Mouse (Mus musculus) CH12.LX (cell line): ENCODE results near the gene Galnt14. TPM values are rescaled to one million over a fixed set of nuclear protein-coding genes. Genes with fewer than 3 reads are reported as not detected.

Experiments used
- DNase-seq: peaks from one replicate; pipeline ENCODE4 v3.0.0-alpha.2; 2013; ENCODE audit errors: extremely low read depth
- H3K27ac ChIP-seq: 2 replicates; pipeline ENCODE4 v1.5.1; 2012; ENCODE audit warnings: low read depth, mild to moderate bottlenecking, control low read depth, moderate library complexity; ENCODE audit not compliant: insufficient read depth
- H3K27me3 ChIP-seq: replicated peaks from 2 replicates; pipeline ENCODE3; 2012; ENCODE audit warnings: inconsistent platforms
- H3K36me3 ChIP-seq, 2 experiments: replicated peaks in 1 of 2; 2 replicates each; pipeline versions ENCODE3 to v1.6.1; 2012; ENCODE audit warnings: inconsistent platforms in 1 of 2, low read length in 1 of 2, mild to moderate bottlenecking in 1 of 2, mixed read lengths in 1 of 2, moderate library complexity in 1 of 2; ENCODE audit not compliant: control insufficient read depth in 1 of 2, insufficient read depth in 1 of 2
- H3K4me1 ChIP-seq, 2 experiments: 2 replicates each; pipeline ENCODE4 v1.6.1; 2012; ENCODE audit warnings: inconsistent platforms in 1 of 2, moderate library complexity in 1 of 2; ENCODE audit not compliant: insufficient read depth in 2 of 2, control insufficient read depth in 1 of 2
- H3K4me2 ChIP-seq: 2 replicates; pipeline ENCODE4 v1.6.1; 2012; ENCODE audit warnings: low read depth, mild to moderate bottlenecking, control low read depth; ENCODE audit not compliant: poor library complexity, insufficient read depth, severe bottlenecking
- H3K4me3 ChIP-seq, 3 experiments: fragments of 150-350 bp in 1 of 3; sonication (generic) in 1 of 3; replicated peaks in 1 of 3; 2 replicates each; pipeline versions ENCODE3 to v1.5.1; 2011 to 2012; ENCODE audit warnings: low read depth in 2 of 3, low read length in 2 of 3, mild to moderate bottlenecking in 2 of 3, moderate library complexity in 2 of 3, control low read depth in 1 of 3, improper control_type of control experiment in 1 of 3, inconsistent platforms in 1 of 3, mixed read lengths in 1 of 3; ENCODE audit not compliant: poor library complexity in 1 of 3
- H3K79me2 ChIP-seq: replicated peaks from 2 replicates; pipeline ENCODE4 v1.6.1; 2012; ENCODE audit warnings: mild to moderate bottlenecking, moderate library complexity; ENCODE audit not compliant: control insufficient read depth, poor library complexity, insufficient read depth, severe bottlenecking; ENCODE audit errors: extremely low read depth
- H3K9ac ChIP-seq: 2 replicates; pipeline ENCODE4 v1.6.1; 2012; ENCODE audit warnings: low read depth, mild to moderate bottlenecking, control low read depth, moderate library complexity; ENCODE audit not compliant: insufficient read depth
- H3K9me3 ChIP-seq: replicated peaks from 2 replicates; pipeline ENCODE3; 2012; ENCODE audit warnings: low read length, inconsistent platforms, mixed read lengths
- BHLHE40 ChIP-seq: IDR thresholded peaks from 2 replicates; pipeline ENCODE4 v1.6.1; 2011; ENCODE audit warnings: mild to moderate bottlenecking, low read depth, low read length, improper control_type of control experiment
- CHD1 ChIP-seq: IDR thresholded peaks from 2 replicates; pipeline ENCODE4 v1.6.1; 2012; ENCODE audit warnings: low read depth, low read length, improper control_type of control experiment, inconsistent platforms
- CHD2 ChIP-seq: IDR thresholded peaks from 2 replicates; pipeline ENCODE4 v1.6.1; 2011; ENCODE audit warnings: low read length, improper control_type of control experiment
- CTCF ChIP-seq, 2 experiments: IDR thresholded peaks in 1 of 2; conservative IDR thresholded peaks in 1 of 2; 2 replicates each; pipeline ENCODE4 v1.5.1; 2011 to 2012; ENCODE audit warnings: low read depth in 2 of 2, low read length in 2 of 2, improper control_type of control experiment in 1 of 2, inconsistent platforms in 1 of 2, mild to moderate bottlenecking in 1 of 2, moderate library complexity in 1 of 2
- E2F4 ChIP-seq: IDR thresholded peaks from 2 replicates; pipeline ENCODE4 v1.6.1; 2011; ENCODE audit warnings: low read depth, low read length, improper control_type of control experiment; ENCODE audit not compliant: insufficient replicate concordance
- EP300 ChIP-seq: IDR thresholded peaks from 2 replicates; pipeline ENCODE4 v1.6.1; 2011; ENCODE audit warnings: low read length, improper control_type of control experiment
- ETS1 ChIP-seq: conservative IDR thresholded peaks from 2 replicates; pipeline ENCODE4 v1.6.1; 2012; ENCODE audit warnings: low read depth, mild to moderate bottlenecking, inconsistent platforms, low read length, improper control_type of control experiment, moderate library complexity
- HCFC1 ChIP-seq: IDR thresholded peaks from 2 replicates; pipeline ENCODE4 v1.6.1; 2012; ENCODE audit warnings: low read depth, mild to moderate bottlenecking, inconsistent platforms, low read length, improper control_type of control experiment
- JUND ChIP-seq: conservative IDR thresholded peaks from 2 replicates; pipeline ENCODE4 v1.6.1; 2011; ENCODE audit warnings: low read depth, low read length, improper control_type of control experiment
- KAT2A ChIP-seq: IDR thresholded peaks from 2 replicates; pipeline ENCODE4 v1.6.1; 2012; ENCODE audit warnings: low read length, improper control_type of control experiment, inconsistent platforms; ENCODE audit not compliant: insufficient replicate concordance
- MAFK ChIP-seq: IDR thresholded peaks from 2 replicates; pipeline ENCODE4 v1.6.1; 2011; ENCODE audit warnings: low read length, improper control_type of control experiment; ENCODE audit not compliant: insufficient replicate concordance
- MAX ChIP-seq: IDR thresholded peaks from 2 replicates; pipeline ENCODE4 v1.6.1; 2011; ENCODE audit warnings: low read length, improper control_type of control experiment
- MXI1 ChIP-seq: IDR thresholded peaks from 2 replicates; pipeline ENCODE4 v1.6.1; 2011; ENCODE audit warnings: mild to moderate bottlenecking, low read depth, low read length, improper control_type of control experiment
- MYC ChIP-seq: IDR thresholded peaks from 2 replicates; pipeline ENCODE4 v1.6.1; 2011; ENCODE audit warnings: low read depth, mild to moderate bottlenecking, improper control_type of control experiment, low read length
- NELFE ChIP-seq: IDR thresholded peaks from 2 replicates; pipeline ENCODE4 v1.6.1; 2011; ENCODE audit warnings: low read depth, low read length, improper control_type of control experiment
- PAX5 ChIP-seq: IDR thresholded peaks from 2 replicates; pipeline ENCODE4 v1.6.1; 2012; ENCODE audit warnings: low read length, inconsistent platforms, mixed read lengths
- POLR2A ChIP-seq: IDR thresholded peaks from 2 replicates; pipeline ENCODE4 v1.6.1; 2011; ENCODE audit warnings: low read depth, mild to moderate bottlenecking, improper control_type of control experiment, low read length
- POLR2AphosphoS2 ChIP-seq: IDR thresholded peaks from 2 replicates; pipeline ENCODE4 v1.6.1; 2011; ENCODE audit warnings: low read depth, low read length, improper control_type of control experiment
- RAD21 ChIP-seq: IDR thresholded peaks from 2 replicates; pipeline ENCODE4 v1.6.1; 2011; ENCODE audit warnings: low read depth, mild to moderate bottlenecking, low read length, improper control_type of control experiment, moderate library complexity
- SIN3A ChIP-seq: IDR thresholded peaks from 2 replicates; pipeline ENCODE4 v1.6.1; 2012; ENCODE audit warnings: low read length, improper control_type of control experiment, inconsistent platforms
- SMC3 ChIP-seq: IDR thresholded peaks from 2 replicates; pipeline ENCODE4 v1.6.1; 2011; ENCODE audit warnings: low read depth, low read length, improper control_type of control experiment
- TBP ChIP-seq: conservative IDR thresholded peaks from 2 replicates; pipeline ENCODE4 v1.6.1; 2011; ENCODE audit warnings: low read depth, low read length, improper control_type of control experiment
- TCF12 ChIP-seq: IDR thresholded peaks from 2 replicates; pipeline ENCODE4 v1.6.1; 2014; ENCODE audit warnings: low read depth, mild to moderate bottlenecking, inconsistent platforms, low read length, improper control_type of control experiment
- USF1 ChIP-seq: IDR thresholded peaks from 2 replicates; pipeline ENCODE4 v1.6.1; 2014; ENCODE audit warnings: low read depth, mild to moderate bottlenecking, inconsistent platforms, low read length, improper control_type of control experiment
- USF2 ChIP-seq: conservative IDR thresholded peaks from 2 replicates; pipeline ENCODE4 v1.6.1; 2011; ENCODE audit warnings: low read depth, low read length, improper control_type of control experiment
- dilution Hi-C: fragments of 300-500 bp; cut with MboI; formaldehyde crosslinking; loops from 2 replicates; pipeline ENCODE4 v1.14.3; 2020; ENCODE audit warnings: low sequenced_read_pairs; ENCODE audit not compliant: extremely low pct_unique_long_range_greater_than_20kb, extremely low pct_ligation_motif_present
- in situ Hi-C: fragments of 300-500 bp; cut with MboI; formaldehyde crosslinking; loops from 3 replicates; pipeline ENCODE4 v1.14.3; 2019; ENCODE audit warnings: low sequenced_read_pairs, low pct_ligation_motif_present, low pct_unique_long_range_greater_than_20kb, mixed read lengths
- polyA plus RNA-seq: library from polyadenylated mRNA; unstranded; fragments of >175 nt; gene quantifications from 2 replicates; pipeline ENCODE4 v1.2.1, GENCODE M21; 2012; ENCODE audit warnings: low read depth; ENCODE audit not compliant: insufficient read length
- total RNA-seq, 2 experiments: library from RNA; depleted of rRNA; stranded (reverse); fragments of 300-350 nt in 1 of 2; fragments of >200 nt in 1 of 2; gene quantifications; 2 replicates each; pipeline ENCODE4 v1.2.3; 2012 to 2014

Galnt14 gene
- total and polyA plus RNA-seq, 3 experiments: 1.0 to 5.8 (median 2.4) TPM

DNA sequence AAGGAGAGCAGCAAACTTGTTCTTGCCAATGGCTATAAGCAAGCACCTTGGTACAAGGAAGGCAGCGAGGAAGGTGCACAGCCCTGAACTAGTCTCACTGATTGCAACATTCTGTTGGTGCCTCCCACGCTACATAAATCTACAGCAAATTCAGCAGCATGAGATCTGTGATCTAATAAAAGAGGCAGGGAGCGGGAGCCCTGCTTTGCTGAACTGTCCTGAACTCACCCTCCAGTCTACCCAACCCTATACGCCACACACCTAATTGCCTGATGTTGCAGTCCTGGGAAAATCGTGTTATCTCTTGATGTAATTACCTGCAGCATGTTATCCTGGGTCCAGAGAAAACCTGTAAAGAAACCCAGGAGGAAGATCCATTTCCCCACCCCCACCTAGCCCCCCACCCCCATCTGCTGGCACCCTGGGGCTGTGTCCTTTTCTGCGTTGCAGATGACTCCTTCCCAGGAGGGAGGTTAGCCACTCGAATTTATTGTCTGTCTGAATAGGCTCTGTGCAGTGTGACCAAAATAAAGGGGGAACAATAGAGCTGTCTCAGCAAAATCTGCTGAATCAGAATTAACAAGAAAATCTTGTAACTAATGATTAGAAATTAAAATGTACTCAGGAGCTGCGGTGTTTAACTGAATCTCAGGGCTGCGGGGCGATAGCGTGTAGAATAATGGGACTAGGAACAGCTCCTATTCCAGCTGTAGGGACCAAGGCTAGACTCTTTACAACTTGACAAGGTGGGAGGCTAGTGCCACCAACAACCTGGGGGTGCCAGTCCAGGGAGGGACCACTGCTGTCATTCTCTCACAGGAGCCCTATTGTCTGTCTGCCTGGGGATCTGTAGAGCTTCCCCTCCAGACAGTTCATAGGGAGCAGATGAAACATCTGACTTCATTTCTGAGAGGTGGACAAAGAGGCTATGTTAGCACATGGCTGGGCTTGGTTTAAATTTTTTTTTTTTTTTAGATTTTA is 232.9 kb downstream of the Galnt14 start:
- 0 out of 2 replicates have a peak, but pooled peaks have one; percentile 14 for TF ChIP-seq MAFK
- TF ChIP-seq E2F4: no peak
- TF ChIP-seq, all 38 proteins: peak for 1
- no peak overlapping the region for H3K9ac ChIP-seq
- dilution Hi-C loops (no loop called here), in situ Hi-C loops (no loop called here)
- H3K4me2 ChIP-seq: no peak overlapping the region
- H3K9me3 ChIP-seq: no peaks in the 10 kb centered on the region
- no peaks in the 10 kb centered on the region for H3K79me2 ChIP-seq
- no peaks in the 10 kb centered on the region for H3K4me1 ChIP-seq
- H3K27me3 ChIP-seq: no peaks in the 10 kb centered on the region
- H3K4me3 ChIP-seq: no peak overlapping the region
- H3K27ac ChIP-seq: no peak overlapping the region
- DNase-seq: no peak
- no peaks in the 10 kb centered on the region for H3K36me3 ChIP-seq

DNA sequence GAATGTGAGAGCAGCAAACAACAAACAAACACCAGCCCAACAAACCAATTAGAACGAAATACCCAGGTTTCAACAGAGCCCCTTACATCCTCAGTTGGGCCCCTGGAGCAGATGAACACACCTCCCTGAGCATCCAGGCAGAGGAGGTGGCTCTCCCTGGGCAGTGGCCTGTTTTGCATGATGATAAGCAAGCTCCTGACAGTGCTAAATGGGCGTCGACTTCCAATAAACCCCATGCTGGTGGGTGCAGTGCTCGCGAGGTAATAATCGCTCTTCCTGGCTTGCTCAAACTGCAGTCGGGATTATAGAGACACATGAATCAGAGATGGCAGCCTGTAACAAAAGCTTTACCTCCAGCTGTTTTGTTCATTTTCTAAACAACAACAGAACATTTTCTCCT is 235.9 kb downstream of the Galnt14 start:
- H3K4me1 ChIP-seq: no peaks in the 10 kb centered on the region
- in situ Hi-C loops: no loop called here
- dilution Hi-C loops: no loop called here

DNA sequence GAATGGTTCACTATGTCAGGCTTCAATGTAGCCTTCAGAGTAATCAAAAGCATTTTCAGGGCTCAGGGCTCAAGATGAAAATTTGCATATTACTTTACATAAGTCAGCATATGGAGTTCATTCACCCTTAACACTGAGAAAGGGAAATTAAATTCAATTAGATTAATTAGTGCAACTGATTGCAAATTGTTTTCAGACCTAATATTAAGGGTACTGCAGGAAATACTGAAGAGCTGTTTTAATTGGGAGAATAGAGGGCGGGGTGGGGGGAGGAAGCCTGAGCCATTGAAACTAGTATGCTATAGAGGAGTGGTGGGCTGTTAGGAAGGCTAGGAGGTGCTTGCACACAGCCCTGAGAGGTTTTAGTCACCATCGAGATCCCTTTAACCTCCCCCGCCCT is 237.2 kb downstream of the Galnt14 start:
- no peaks in the 10 kb centered on the region for H3K79me2 ChIP-seq
- TF ChIP-seq CTCF (conservative IDR thresholded peaks at IDR 0.05 in 1 of 2, IDR thresholded peaks at IDR 0.05 in 1 of 2; ENCODE audit: low read depth in 2 of 2, low read length in 2 of 2): no peak
- no peak for TF ChIP-seq CHD2
- no peak for TF ChIP-seq BHLHE40
- no peak for TF ChIP-seq ETS1
- TF ChIP-seq SMC3: no peak
- no peak for TF ChIP-seq SIN3A
- TF ChIP-seq TBP: no peak
- no peak for TF ChIP-seq NELFE
- no peak for TF ChIP-seq HCFC1
- TF ChIP-seq POLR2AphosphoS2: no peak
- TF ChIP-seq MXI1: no peak
- TF ChIP-seq POLR2A: no peak
- TF ChIP-seq TCF12: no peak
- no peak for TF ChIP-seq USF1
- TF ChIP-seq USF2: no peak
- TF ChIP-seq CHD1: no peak
- no peak for TF ChIP-seq PAX5
- no peak for TF ChIP-seq MAX
- TF ChIP-seq, all 38 proteins: peak for 0
- H3K36me3 ChIP-seq: no peaks in the 10 kb centered on the region
- H3K9me3 ChIP-seq: no peaks in the 10 kb centered on the region
- no peak overlapping the region for H3K4me3 ChIP-seq
- no peak overlapping the region for H3K9ac ChIP-seq
- no peaks in the 10 kb centered on the region for H3K27me3 ChIP-seq
- DNase-seq: no peak
- H3K27ac ChIP-seq: no peak overlapping the region
- no peaks in the 10 kb centered on the region for H3K4me1 ChIP-seq
- H3K4me2 ChIP-seq: no peak overlapping the region
- in situ Hi-C loops: no loop called here
- dilution Hi-C loops: no loop called here

More for the DNA sequence above, 235.9 kb downstream of the Galnt14 start:
- no peaks in the 10 kb centered on the region for H3K9me3 ChIP-seq
- H3K27ac ChIP-seq: no peak overlapping the region
- no peaks in the 10 kb centered on the region for H3K79me2 ChIP-seq
- DNase-seq: no peak
- no peak overlapping the region for H3K4me3 ChIP-seq
- TF ChIP-seq JUND (no peak), MAFK (no peak), MYC (no peak), KAT2A (no peak), USF1 (no peak), EP300 (no peak), POLR2AphosphoS2 (no peak), RAD21 (no peak)
- H3K4me2 ChIP-seq: no peak overlapping the region
- H3K9ac ChIP-seq: no peak overlapping the region
- no peaks in the 10 kb centered on the region for H3K36me3 ChIP-seq
- no peaks in the 10 kb centered on the region for H3K27me3 ChIP-seq
